Mouse (Mus musculus): Measurements from ENCODE around the gene Mycl. TPM values are rescaled to one million over a fixed set of nuclear protein-coding genes. Genes with fewer than 3 reads are reported as not detected.
"Not testable (repeated sequence)": the region's sequence is repeated elsewhere in the genome, so short reads cannot be mapped to it uniquely, and the experiment has no call there.

Gene Mycl
- polyA plus RNA-seq, 1 experiment from 2014 or later: 15.2 TPM

- 68% methylated on average over 7 of the region's 7 CpGs for WGBS
- no peaks in the 10 kb centered on the region for H3K36me3 ChIP-seq (ENCODE audit: insufficient read depth)
- TF ChIP-seq CTCF (IDR thresholded peaks at IDR 0.05; ENCODE audit: low read depth): no peak
- no peaks in the 10 kb centered on the region for H3K9me3 ChIP-seq (ENCODE audit: low read depth, low read length)
- no peak for ATAC-seq (ENCODE audit: insufficient read depth)
- peaks cover 30% of the 10 kb centered on the region for H3K27me3 ChIP-seq (ENCODE audit: insufficient read depth, low read length)
- H3K4me2 ChIP-seq: no peak overlapping the region
- no peak overlapping the region for H3K27ac ChIP-seq (ENCODE audit: low read depth)
- no peaks in the 10 kb centered on the region for H3K4me1 ChIP-seq (ENCODE audit: insufficient read depth)
- no peak overlapping the region for H3K9ac ChIP-seq
- no peak for DNase-seq
- no peak overlapping the region for H3K4me3 ChIP-seq (ENCODE audit: low read depth, low read length)
Observed at GRCm38 (mm10) chr4:122981238-122981637, 14.2 kb upstream of the Mycl start.

- no peak overlapping the region for H3K27ac ChIP-seq (ENCODE audit: low read depth)
- no peaks in the 10 kb centered on the region for H3K36me3 ChIP-seq (ENCODE audit: insufficient read depth)
- TF ChIP-seq CTCF (IDR thresholded peaks at IDR 0.05; ENCODE audit: low read depth): no peak
- peaks cover 30% of the 10 kb centered on the region for H3K27me3 ChIP-seq (ENCODE audit: insufficient read depth, low read length)
- DNase-seq: no peak
- H3K9ac ChIP-seq: no peak overlapping the region
- no peak for ATAC-seq (ENCODE audit: insufficient read depth)
- no peaks in the 10 kb centered on the region for H3K4me1 ChIP-seq (ENCODE audit: insufficient read depth)
- H3K4me2 ChIP-seq: no peak overlapping the region
- no peaks in the 10 kb centered on the region for H3K9me3 ChIP-seq (ENCODE audit: low read depth, low read length)
- H3K4me3 ChIP-seq (ENCODE audit: low read depth, low read length): no peak overlapping the region
- WGBS: 31% methylated on average over 3 of the region's 3 CpGs
Observed at GRCm38 (mm10) chr4:122981930-122982329, 13.5 kb upstream of the Mycl start.

GRCm38 (mm10) chr4:122982537-122982936, 12.9 kb upstream of the Mycl start:
- H3K36me3 ChIP-seq (ENCODE audit: insufficient read depth): no peaks in the 10 kb centered on the region
- DNase-seq: no peak
- no peak overlapping the region for H3K9ac ChIP-seq
- H3K4me2 ChIP-seq: no peak overlapping the region
- no peak for TF ChIP-seq CTCF (IDR thresholded peaks at IDR 0.05; ENCODE audit: low read depth)
- H3K27ac ChIP-seq (ENCODE audit: low read depth): no peak overlapping the region
- H3K4me1 ChIP-seq (ENCODE audit: insufficient read depth): no peaks in the 10 kb centered on the region
- H3K27me3 ChIP-seq (ENCODE audit: insufficient read depth, low read length): peaks cover 30% of the 10 kb centered on the region
- WGBS: 61% methylated on average over 3 of the region's 3 CpGs
- H3K4me3 ChIP-seq (ENCODE audit: low read depth, low read length): no peak overlapping the region
- no peaks in the 10 kb centered on the region for H3K9me3 ChIP-seq (ENCODE audit: low read depth, low read length)
- ATAC-seq (ENCODE audit: insufficient read depth): no peak

GRCm38 (mm10) chr4:122983486-122984261, 11.8 kb upstream of the Mycl start:
- WGBS: 21% methylated on average over 17 of the region's 17 CpGs
- peaks cover 30% of the 10 kb centered on the region for H3K27me3 ChIP-seq (ENCODE audit: insufficient read depth, low read length)
- no peak overlapping the region for H3K4me3 ChIP-seq (ENCODE audit: low read depth, low read length)
- no peak overlapping the region for H3K27ac ChIP-seq (ENCODE audit: low read depth)
- ATAC-seq (ENCODE audit: insufficient read depth) (no peak), DNase-seq (no peak)
- H3K36me3 ChIP-seq (ENCODE audit: insufficient read depth): no peaks in the 10 kb centered on the region
- H3K9me3 ChIP-seq (ENCODE audit: low read depth, low read length): no peaks in the 10 kb centered on the region
- H3K9ac ChIP-seq: no peak overlapping the region
- H3K4me1 ChIP-seq (ENCODE audit: insufficient read depth): no peaks in the 10 kb centered on the region
- peak overlapping the region; percentile 21; the same call in 1 of the 2 replicates for H3K4me2 ChIP-seq
- no peak for TF ChIP-seq CTCF (IDR thresholded peaks at IDR 0.05; ENCODE audit: low read depth)

- Histone ChIP-seq H3K9ac (no peak overlapping the region), H3K36me3 (ENCODE audit: insufficient read depth) (no peaks in the 10 kb centered on the region), H3K27me3 (ENCODE audit: insufficient read depth, low read length) (peaks cover 23% of the 10 kb centered on the region), H3K4me3 (ENCODE audit: low read depth, low read length) (no peak overlapping the region), H3K9me3 (ENCODE audit: low read depth, low read length) (no peaks in the 10 kb centered on the region), H3K4me1 (ENCODE audit: insufficient read depth) (no peaks in the 10 kb centered on the region), H3K4me2 (no peak overlapping the region), H3K27ac (ENCODE audit: low read depth) (no peak overlapping the region)
- peak; percentile 90 for TF ChIP-seq CTCF (IDR thresholded peaks at IDR 0.05; ENCODE audit: low read depth)
- ATAC-seq (ENCODE audit: insufficient read depth) (peak; percentile 79), DNase-seq (peak; percentile 89)
- 29% methylated on average over 8 of the region's 8 CpGs for WGBS
Observed at GRCm38 (mm10) chr4:122985110-122985509, 10.3 kb upstream of the Mycl start.

GRCm38 (mm10) chr4:122987421-122987820, 8.0 kb upstream of the Mycl start:
- DNase-seq (no peak), ATAC-seq (ENCODE audit: insufficient read depth) (no peak)
- H3K36me3 ChIP-seq (ENCODE audit: insufficient read depth): no peaks in the 10 kb centered on the region
- H3K27ac ChIP-seq (ENCODE audit: low read depth): no peak overlapping the region
- no peak for TF ChIP-seq CTCF (IDR thresholded peaks at IDR 0.05; ENCODE audit: low read depth)
- H3K4me1 ChIP-seq (ENCODE audit: insufficient read depth): no peaks in the 10 kb centered on the region
- H3K9ac ChIP-seq: no peak overlapping the region
- H3K4me3 ChIP-seq (ENCODE audit: low read depth, low read length): no peak overlapping the region
- WGBS: 35% methylated on average over 4 of the region's 4 CpGs
- H3K27me3 ChIP-seq (ENCODE audit: insufficient read depth, low read length): peaks cover 18% of the 10 kb centered on the region
- no peak overlapping the region for H3K4me2 ChIP-seq
- no peaks in the 10 kb centered on the region; the same call in 1 of the 2 replicates for H3K9me3 ChIP-seq (ENCODE audit: low read depth, low read length)

- not testable (repeated sequence) for H3K9ac ChIP-seq; H3K9me3 ChIP-seq (ENCODE audit: low read depth, low read length); H3K4me1 ChIP-seq (ENCODE audit: insufficient read depth); H3K36me3 ChIP-seq (ENCODE audit: insufficient read depth); H3K4me3 ChIP-seq (ENCODE audit: low read depth, low read length); ATAC-seq (ENCODE audit: insufficient read depth); H3K27ac ChIP-seq (ENCODE audit: low read depth); H3K4me2 ChIP-seq
- peak; percentile 59 for TF ChIP-seq CTCF (IDR thresholded peaks at IDR 0.05; ENCODE audit: low read depth)
- H3K27me3 ChIP-seq (ENCODE audit: insufficient read depth, low read length): peaks cover 17% of the 10 kb centered on the region
- DNase-seq: peak; percentile 59
- WGBS: 49% methylated on average over 3 of the region's 3 CpGs
Observed at GRCm38 (mm10) chr4:122988004-122988403, 7.4 kb upstream of the Mycl start.
